Mouse (Mus musculus) liver, embryonic 12.5 days (tissue): ENCODE data around the gene Dysf. TPM values are rescaled to one million over a fixed set of nuclear protein-coding genes. Genes with fewer than 3 reads are reported as not detected.
"Not testable (repeated sequence)": the region's sequence is repeated elsewhere in the genome, so short reads cannot be mapped to it uniquely, and the experiment has no call there.

Source experiments
- ATAC-seq: fragments of 200-750 bp; cut with Nextera tagmentation; 2 replicates; pipeline ENCODE4 v1.8.0; 2017; ENCODE audit warnings: moderate number of reproducible peaks, mild to moderate bottlenecking, moderate library complexity
- H3K27ac ChIP-seq: fragments of 300-500 bp; sonication (generic); 2 replicates; pipeline ENCODE4 v1.5.1; 2016; ENCODE audit warnings: mild to moderate bottlenecking
- H3K27me3 ChIP-seq: fragments of 300-500 bp; sonication (generic); replicated peaks from 2 replicates; pipeline ENCODE4 v1.6.1; 2016; ENCODE audit warnings: mild to moderate bottlenecking, moderate library complexity
- H3K36me3 ChIP-seq: fragments of 300-500 bp; sonication (generic); 2 replicates; pipeline ENCODE4 v1.6.1; 2016; ENCODE audit warnings: mild to moderate bottlenecking, moderate library complexity
- H3K4me1 ChIP-seq: fragments of 300-500 bp; sonication (generic); 2 replicates; pipeline ENCODE4 v1.6.1; 2016
- H3K4me2 ChIP-seq: fragments of 300-500 bp; sonication (generic); 2 replicates; pipeline ENCODE4 v1.6.1; 2016; ENCODE audit warnings: mild to moderate bottlenecking, moderate library complexity
- H3K4me3 ChIP-seq: fragments of 300-500 bp; sonication (generic); 2 replicates; pipeline ENCODE4 v1.5.1; 2016; ENCODE audit warnings: mild to moderate bottlenecking, moderate library complexity
- H3K9ac ChIP-seq: fragments of 300-500 bp; sonication (generic); 2 replicates; pipeline ENCODE4 v1.6.1; 2016; ENCODE audit warnings: mild to moderate bottlenecking, moderate library complexity
- H3K9me3 ChIP-seq: fragments of 300-500 bp; sonication (generic); replicated peaks from 2 replicates; pipeline ENCODE4 v1.6.1; 2016; ENCODE audit warnings: mild to moderate bottlenecking, moderate library complexity
- WGBS: fragments of 180-500 bp; shearing (Covaris S2); methylation state at CpG from one replicate; pipeline ENCODE4 v1.1.7; 2016; ENCODE audit not compliant: insufficient replicate concordance; 5-methylcytosine and 5-hydroxymethylcytosine counted together
- polyA plus RNA-seq: library from polyadenylated mRNA; unstranded; fragments of >200 nt; fragmentation: Nextera tagmentation; extraction: Ambion mirVana; gene quantifications from 2 replicates; pipeline ENCODE4 v1.2.1, GENCODE M21; 2016

Gene Dysf
- 2.8 and 3.4 TPM in 2 replicates for polyA plus RNA-seq

DNA sequence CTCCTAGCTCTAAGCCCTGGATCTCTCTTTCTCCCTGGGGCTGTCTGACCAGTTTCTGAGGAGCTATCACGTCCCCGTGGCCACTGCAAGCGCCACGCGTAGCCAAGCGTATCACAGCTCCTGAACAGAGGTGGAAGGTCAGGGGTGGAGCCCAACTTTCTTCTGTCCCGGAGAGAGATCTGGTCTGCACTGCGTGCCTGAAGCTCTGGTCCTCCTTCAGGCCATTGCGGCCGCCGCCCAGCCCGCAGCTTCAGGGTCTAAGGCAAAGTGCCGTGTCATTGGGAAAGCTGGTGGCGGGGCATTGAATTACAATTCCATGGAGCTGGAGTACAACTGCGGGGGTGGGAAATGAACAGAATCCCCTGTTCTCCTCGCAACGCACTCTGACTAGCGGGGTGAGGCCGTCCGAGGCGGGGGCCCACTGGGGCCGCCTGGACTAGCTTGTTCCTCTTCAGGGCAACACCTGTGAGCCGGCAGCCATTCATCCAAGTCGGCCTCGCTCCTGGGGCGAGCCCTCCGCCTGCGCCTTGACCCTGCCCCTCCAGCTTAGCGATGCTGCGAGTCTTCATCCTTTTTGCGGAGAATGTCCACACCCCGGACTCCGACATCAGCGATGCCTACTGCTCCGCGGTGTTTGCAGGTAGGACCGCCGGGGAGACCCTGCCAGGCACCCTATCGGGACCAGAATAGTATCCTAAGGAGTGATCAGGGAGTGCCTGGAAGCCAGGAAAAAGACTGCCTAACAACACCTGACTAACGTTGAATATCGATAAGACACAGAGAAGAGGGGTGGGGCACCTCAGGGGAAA lies at the start of gene Dysf:
Gene Dysf, plus strand, starts transcription at position 228 of the 809 bp plus-strand sequence.
- Histone ChIP-seq H3K36me3 (no peaks in the 10 kb centered on the region), H3K27me3 (peaks cover 45% of the 10 kb centered on the region), H3K27ac (no peak within 1 kb of the TSS), H3K4me3 (peak within 1 kb of the TSS; percentile 36), H3K9me3 (no peaks in the 10 kb centered on the region), H3K9ac (no peak within 1 kb of the TSS), H3K4me2 (peak within 1 kb of the TSS; percentile 57), H3K4me1 (peaks cover 10% of the 10 kb centered on the region)
- WGBS, result 3% methylated on average over 40 of the region's 41 CpGs
- ATAC-seq, result no peak

GRCm38 (mm10) chr6:83987642-83988041 lies 20.7 kb upstream of the Dysf start:
- H3K36me3 ChIP-seq, result peaks cover 73% of the 10 kb centered on the region
- 92% methylated on average over 5 of the region's 5 CpGs for WGBS
- no peaks in the 10 kb centered on the region for H3K9me3 ChIP-seq
- no peak overlapping the region for H3K4me2 ChIP-seq
- no peak for ATAC-seq
- H3K27ac ChIP-seq, result no peak overlapping the region
- no peaks in the 10 kb centered on the region for H3K27me3 ChIP-seq
- no peaks in the 10 kb centered on the region for H3K4me1 ChIP-seq
- no peak overlapping the region for H3K9ac ChIP-seq
- no peak overlapping the region for H3K4me3 ChIP-seq

DNA sequence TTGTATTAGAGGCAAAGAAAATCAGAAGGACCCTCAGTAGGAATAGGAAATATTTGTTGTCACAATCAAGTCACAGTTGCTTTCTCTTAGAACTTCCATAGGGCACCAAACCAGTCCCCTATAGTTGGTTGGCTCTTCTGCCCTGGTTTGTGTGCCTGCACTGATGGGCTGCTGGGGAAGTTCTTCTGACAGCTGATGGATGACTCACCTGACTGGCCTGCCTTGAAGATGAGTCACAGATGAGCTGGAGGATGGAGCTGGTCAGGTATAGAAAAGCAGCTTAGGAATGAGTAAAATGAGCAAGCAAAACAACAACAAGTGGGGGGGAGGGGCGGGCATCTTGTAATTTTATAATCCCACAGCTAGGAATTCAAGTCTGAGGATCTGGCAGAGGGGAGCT lies 5.7 kb upstream of the Dysf start:
- H3K9ac ChIP-seq, result no peak overlapping the region
- no peak overlapping the region for H3K4me3 ChIP-seq
- 50% methylated on average over 1 of the region's 1 CpGs for WGBS
- ATAC-seq, result no peak
- no peak overlapping the region for H3K4me2 ChIP-seq
- no peaks in the 10 kb centered on the region for H3K4me1 ChIP-seq
- H3K27ac ChIP-seq, result no peak overlapping the region
- H3K9me3 ChIP-seq, result no peaks in the 10 kb centered on the region
- peaks cover 13% of the 10 kb centered on the region for H3K36me3 ChIP-seq
- peaks cover 1% of the 10 kb centered on the region; the same call in 1 of the 2 replicates for H3K27me3 ChIP-seq

GRCm38 (mm10) chr6:84004295-84004694 lies 4.1 kb upstream of the Dysf start:
- Histone ChIP-seq H3K27ac (no peak overlapping the region), H3K36me3 (peaks cover 3% of the 10 kb centered on the region; the same call in 1 of the 2 replicates), H3K4me2 (no peak overlapping the region), H3K27me3 (peaks cover 17% of the 10 kb centered on the region), H3K9me3 (no peaks in the 10 kb centered on the region), H3K9ac (no peak overlapping the region), H3K4me3 (no peak overlapping the region), H3K4me1 (peaks cover 10% of the 10 kb centered on the region)
- no peak for ATAC-seq
- 75% methylated on average over 4 of the region's 4 CpGs for WGBS

DNA sequence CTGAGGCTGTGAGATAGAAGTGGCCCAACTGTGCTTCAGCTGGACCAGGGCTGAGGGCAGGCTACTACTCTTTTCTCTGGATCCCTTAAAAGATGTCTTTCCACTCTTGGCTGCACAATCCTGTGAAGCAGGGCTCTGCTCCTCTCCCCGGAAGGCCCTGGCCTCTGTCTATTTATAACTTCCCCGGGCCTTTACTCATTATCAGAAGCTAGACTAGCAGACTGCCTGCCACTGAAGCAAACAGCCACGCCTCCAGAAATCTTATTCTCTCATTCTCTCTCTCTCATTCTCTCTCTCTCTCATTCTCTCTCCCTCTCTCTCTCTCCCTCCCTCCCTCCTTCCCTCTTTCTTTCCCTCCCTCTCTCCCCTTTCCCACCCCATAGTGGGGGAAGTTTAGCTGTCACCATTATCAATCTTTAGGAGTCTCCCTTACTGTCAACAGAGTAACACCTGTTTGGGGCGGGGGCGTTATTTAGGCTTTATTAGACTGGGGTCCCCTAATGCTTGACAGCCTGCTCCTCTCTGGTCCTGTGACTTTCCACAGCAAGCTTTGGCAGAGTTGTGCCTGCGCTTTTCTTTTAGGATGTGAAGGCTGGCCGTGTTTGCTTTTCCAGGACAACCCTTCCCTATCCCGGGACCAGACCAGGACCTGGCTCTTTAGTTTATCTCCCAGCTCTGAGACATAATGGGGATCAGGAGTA lies 932 bp downstream of the Dysf start:
- Histone ChIP-seq H3K36me3 (no peaks in the 10 kb centered on the region), H3K9ac (no peak overlapping the region), H3K27ac (no peak overlapping the region), H3K4me2 (peak overlapping the region; percentile 57), H3K4me1 (peaks cover 10% of the 10 kb centered on the region), H3K4me3 (peak overlapping the region; percentile 36; the same call in 1 of the 2 replicates), H3K27me3 (peaks cover 45% of the 10 kb centered on the region), H3K9me3 (no peaks in the 10 kb centered on the region)
- 25% methylated on average over 8 of the region's 8 CpGs for WGBS
- ATAC-seq, result no peak

DNA sequence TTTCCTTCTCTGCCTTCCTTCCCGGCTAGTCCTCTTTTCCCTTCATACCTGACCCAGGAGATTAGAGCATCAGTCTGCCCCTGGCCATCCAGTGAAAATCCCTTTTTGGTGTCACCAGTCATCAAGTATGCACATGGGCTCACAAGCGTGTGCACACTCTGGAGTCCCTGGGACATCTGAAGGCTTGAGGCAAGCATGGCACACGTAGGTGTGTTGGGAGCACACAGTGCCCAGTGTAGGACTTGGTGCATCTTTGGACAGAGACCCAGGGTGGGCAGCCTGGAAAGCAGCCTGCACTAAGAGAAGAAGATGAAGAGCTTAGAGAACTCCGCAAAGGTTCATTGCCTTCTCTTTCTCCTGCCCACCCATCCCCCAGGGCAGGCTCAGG lies 1.5 kb downstream of the Dysf start:
- WGBS, result 38% methylated on average over 4 of the region's 4 CpGs
- H3K9me3 ChIP-seq, result no peaks in the 10 kb centered on the region
- no peak for ATAC-seq
- peaks cover 45% of the 10 kb centered on the region for H3K27me3 ChIP-seq
- no peak overlapping the region for H3K4me2 ChIP-seq
- H3K9ac ChIP-seq, result no peak overlapping the region
- H3K4me3 ChIP-seq, result no peak overlapping the region
- peaks cover 10% of the 10 kb centered on the region for H3K4me1 ChIP-seq
- no peaks in the 10 kb centered on the region for H3K36me3 ChIP-seq
- no peak overlapping the region for H3K27ac ChIP-seq

GRCm38 (mm10) chr6:84010303-84011225 lies 2.2 kb downstream of the Dysf start:
- H3K4me3 ChIP-seq, result no peak overlapping the region
- peaks cover 45% of the 10 kb centered on the region for H3K27me3 ChIP-seq
- peaks cover 10% of the 10 kb centered on the region for H3K4me1 ChIP-seq
- no peak overlapping the region for H3K27ac ChIP-seq
- H3K9me3 ChIP-seq, result no peaks in the 10 kb centered on the region
- WGBS, result 44% methylated on average over 8 of the region's 8 CpGs
- H3K9ac ChIP-seq, result no peak overlapping the region
- no peaks in the 10 kb centered on the region for H3K36me3 ChIP-seq
- ATAC-seq, result no peak
- no peak overlapping the region for H3K4me2 ChIP-seq

- H3K9ac ChIP-seq, H3K9me3 ChIP-seq, ATAC-seq, H3K36me3 ChIP-seq, H3K4me3 ChIP-seq, H3K4me1 ChIP-seq, H3K27ac ChIP-seq, H3K4me2 ChIP-seq: not testable (repeated sequence)
- peaks cover 47% of the 10 kb centered on the region for H3K27me3 ChIP-seq
- WGBS, result 41% methylated on average over 4 of the region's 4 CpGs
Measured at GRCm38 (mm10) chr6:84014961-84015683, 6.7 kb downstream of the Dysf start.

DNA sequence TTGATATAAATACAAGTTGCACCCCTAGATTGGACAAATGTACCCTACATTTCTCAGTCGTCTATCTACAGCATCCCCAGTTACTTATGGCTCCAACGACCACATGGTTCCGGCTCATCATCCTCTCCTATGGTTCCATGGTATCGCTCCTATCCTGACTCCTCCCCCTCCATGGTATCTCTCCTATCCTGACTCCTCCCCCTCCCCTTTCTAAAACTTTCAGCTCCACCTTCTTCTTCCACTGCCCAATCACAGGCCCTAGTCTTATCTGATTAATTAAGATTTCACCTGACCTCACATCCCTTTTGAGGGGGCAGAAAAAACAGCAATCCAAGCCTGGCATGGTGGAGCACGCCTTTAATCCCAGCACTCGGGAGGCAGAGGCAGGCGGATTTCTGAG lies 8.5 kb downstream of the Dysf start:
- no peak overlapping the region for H3K27ac ChIP-seq
- 72% methylated on average over 7 of the region's 7 CpGs for WGBS
- no peak overlapping the region for H3K4me3 ChIP-seq
- ATAC-seq, result no peak
- no peak overlapping the region for H3K9ac ChIP-seq
- no peak overlapping the region for H3K4me2 ChIP-seq
- H3K27me3 ChIP-seq, result peaks cover 41% of the 10 kb centered on the region
- no peaks in the 10 kb centered on the region for H3K4me1 ChIP-seq
- H3K36me3 ChIP-seq, result no peaks in the 10 kb centered on the region
- no peaks in the 10 kb centered on the region for H3K9me3 ChIP-seq

- WGBS, result 25% methylated on average over 3 of the region's 3 CpGs
- Histone ChIP-seq H3K27ac (no peak overlapping the region), H3K9ac (no peak overlapping the region), H3K27me3 (peaks cover 39% of the 10 kb centered on the region), H3K4me3 (no peak overlapping the region), H3K9me3 (no peaks in the 10 kb centered on the region), H3K36me3 (no peaks in the 10 kb centered on the region), H3K4me1 (no peaks in the 10 kb centered on the region), H3K4me2 (no peak overlapping the region)
- ATAC-seq, result no peak
Measured at GRCm38 (mm10) chr6:84017392-84017791, 9.0 kb downstream of the Dysf start.

DNA sequence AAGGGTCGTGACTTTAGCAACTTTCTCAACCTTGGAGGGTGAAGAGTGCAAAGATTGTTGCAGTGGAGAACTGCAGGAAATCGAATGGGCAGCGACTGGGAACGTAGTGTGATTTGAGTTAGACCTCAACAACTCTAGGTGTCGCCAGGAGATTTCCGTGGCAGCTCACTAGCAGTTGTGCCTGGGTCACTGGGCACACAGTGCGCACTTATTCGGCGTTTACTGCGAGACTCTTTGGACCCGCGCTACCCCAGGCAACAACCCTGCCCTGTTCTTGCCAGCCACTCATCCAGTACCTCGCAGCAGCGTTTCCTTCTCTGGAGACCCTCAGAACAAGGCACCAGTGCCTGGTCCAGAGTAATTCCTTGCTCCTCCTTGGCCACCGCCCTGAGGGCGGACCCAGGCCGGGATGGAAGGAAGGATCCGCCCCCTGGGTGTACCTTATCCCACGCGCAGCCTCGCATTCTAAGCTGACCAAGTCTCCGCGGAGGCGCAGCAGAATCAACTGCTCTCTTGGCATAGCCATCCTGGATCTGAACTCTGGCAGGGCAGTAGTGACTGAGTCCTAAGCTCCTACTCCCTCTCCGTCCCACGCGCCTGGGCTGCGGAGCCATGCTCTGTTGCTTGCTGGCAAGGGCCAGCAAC lies 10.6 kb downstream of the Dysf start:
- ATAC-seq, result no peak

More for the DNA sequence above, 10.6 kb downstream of the Dysf start:
- peak overlapping the region; percentile 55 for H3K4me2 ChIP-seq
- no peaks in the 10 kb centered on the region for H3K4me1 ChIP-seq
- no peak overlapping the region for H3K27ac ChIP-seq
- H3K36me3 ChIP-seq, result no peaks in the 10 kb centered on the region
- peaks cover 39% of the 10 kb centered on the region for H3K27me3 ChIP-seq
- H3K9ac ChIP-seq, result no peak overlapping the region
- H3K4me3 ChIP-seq, result peak overlapping the region; percentile 22
- no peaks in the 10 kb centered on the region for H3K9me3 ChIP-seq
- 4% methylated on average over 28 of the region's 28 CpGs for WGBS
